Mouse (Mus musculus): ENCODE measurements around the gene Myh3. TPM values are rescaled to one million over a fixed set of nuclear protein-coding genes. Genes with fewer than 3 reads are reported as not detected.

Myh3 gene
- total RNA-seq (2021) = 1 to 10 TPM; 2.2 to 2.4 TPM

- DNase-seq = no peak
- intact Hi-C loops (cut with DNase I) = no loop called here
Observed at GRCm38 (mm10) chr11:67078000-67078399, at the start of gene Myh3. Gene Myh3 (plus strand): TSS chr11:67078300.

GRCm38 (mm10) chr11:67030904-67031602 lies 47.0 kb upstream of the Myh3 start:
- intact Hi-C loops (cut with DNase I) = no loop called here

GRCm38 (mm10) chr11:67031603-67031915 lies 46.5 kb upstream of the Myh3 start:
- no peak for DNase-seq
- intact Hi-C loops (cut with DNase I) = no loop called here

More at GRCm38 (mm10) chr11:67030904-67031602, 47.0 kb upstream of the Myh3 start:
- no peak for DNase-seq

- DNase-seq = no peak
- intact Hi-C loops (cut with DNase I) = no loop called here
Observed at GRCm38 (mm10) chr11:67034775-67035485, 43.2 kb upstream of the Myh3 start.

- no peak for DNase-seq
- intact Hi-C loops (cut with DNase I) = no loop called here
Observed at GRCm38 (mm10) chr11:67036229-67036628, 41.9 kb upstream of the Myh3 start.

GRCm38 (mm10) chr11:67036892-67037291 lies 41.2 kb upstream of the Myh3 start:
- no peak for DNase-seq
- intact Hi-C loops (cut with DNase I) = no loop called here

- intact Hi-C loops (cut with DNase I) = no loop called here
Observed at GRCm38 (mm10) chr11:67039799-67040198, 38.3 kb upstream of the Myh3 start.

GRCm38 (mm10) chr11:67040483-67040882 lies 37.6 kb upstream of the Myh3 start:
- DNase-seq = no peak
- intact Hi-C loops (cut with DNase I) = no loop called here

More at GRCm38 (mm10) chr11:67039799-67040198, 38.3 kb upstream of the Myh3 start:
- DNase-seq = no peak

GRCm38 (mm10) chr11:67043007-67043406 lies 35.1 kb upstream of the Myh3 start:
- DNase-seq = no peak
- intact Hi-C loops (cut with DNase I) = no loop called here

GRCm38 (mm10) chr11:67044959-67045358 lies 33.1 kb upstream of the Myh3 start:
- intact Hi-C loops (cut with DNase I) = no loop called here
- no peak for DNase-seq

- intact Hi-C loops (cut with DNase I) = no loop called here
- no peak for DNase-seq
Observed at GRCm38 (mm10) chr11:67047199-67047598, 30.9 kb upstream of the Myh3 start.

- intact Hi-C loops (cut with DNase I) = no loop called here
Observed at GRCm38 (mm10) chr11:67048496-67048895, 29.6 kb upstream of the Myh3 start.

GRCm38 (mm10) chr11:67049256-67049655 lies 28.8 kb upstream of the Myh3 start:
- no peak for DNase-seq

More at GRCm38 (mm10) chr11:67048496-67048895, 29.6 kb upstream of the Myh3 start:
- no peak for DNase-seq

GRCm38 (mm10) chr11:67051676-67052320 lies 26.3 kb upstream of the Myh3 start:
- DNase-seq = no peak
- intact Hi-C loops (cut with DNase I) = no loop called here

More at GRCm38 (mm10) chr11:67049256-67049655, 28.8 kb upstream of the Myh3 start:
- intact Hi-C loops (cut with DNase I) = no loop called here

- intact Hi-C loops (cut with DNase I) = no loop called here
Observed at GRCm38 (mm10) chr11:67052321-67052952, 25.7 kb upstream of the Myh3 start, which contains the start of the genes Adprm and Sco1. Gene Adprm (minus strand): TSS chr11:67052594. Gene Sco1 (plus strand): TSS chr11:67052670.

GRCm38 (mm10) chr11:67054754-67055365 lies 23.2 kb upstream of the Myh3 start:
- intact Hi-C loops (cut with DNase I) = no loop called here
- DNase-seq = no peak

More at GRCm38 (mm10) chr11:67052321-67052952, 25.7 kb upstream of the Myh3 start, which contains the start of the genes Adprm and Sco1:
- peak; percentile 85 for DNase-seq

GRCm38 (mm10) chr11:67061311-67061710 lies 16.8 kb upstream of the Myh3 start:
- no peak for DNase-seq
- intact Hi-C loops (cut with DNase I) = no loop called here

GRCm38 (mm10) chr11:67062726-67063125 lies 15.4 kb upstream of the Myh3 start:
- intact Hi-C loops (cut with DNase I) = no loop called here
- no peak for DNase-seq

- DNase-seq = no peak
- intact Hi-C loops (cut with DNase I) = no loop called here
Observed at GRCm38 (mm10) chr11:67067741-67068140, 10.4 kb upstream of the Myh3 start.

GRCm38 (mm10) chr11:67072615-67073130 lies 5.4 kb upstream of the Myh3 start:
- no peak for DNase-seq
- intact Hi-C loops (cut with DNase I) = no loop called here
